Comparison of ENCODE assay signal across 31 mouse cellular contexts in genomic region chr17:71944020-71944419, GRCm38 (mm10).
"Had no signal": no experiment of that assay in that cellular context is flagged by ENCODE, and none has a peak within 500 bp of the region (broad histone marks: within the 10 kb centered on the region; RNA-seq: fewer than 3 reads in every experiment).

No protein-coding gene starts in this region.

- H3K4me1 ChIP-seq: liver, embryonic 12.5 days; liver, embryonic 13.5 days; liver, embryonic 15.5 days; lung, embryonic 15.5 days; megakaryocyte, embryonic 14.5 days had no signal

- H3K4me2 ChIP-seq: limb, embryonic 12.5 days; limb, embryonic 13.5 days; limb, embryonic 15.5 days; liver, embryonic 11.5 days; liver, embryonic 12.5 days; liver, embryonic 13.5 days; liver, embryonic 15.5 days; lung, embryonic 14.5 days; lung, embryonic 15.5 days; midbrain, embryonic 11.5 days; midbrain, embryonic 12.5 days; midbrain, embryonic 13.5 days; midbrain, embryonic 15.5 days had no signal

- H3K27me3 ChIP-seq: limb, embryonic 12.5 days; limb, embryonic 15.5 days; liver, embryonic 12.5 days; liver, embryonic 13.5 days; liver, embryonic 15.5 days; lung, embryonic 15.5 days; megakaryocyte, embryonic 14.5 days; midbrain, embryonic 15.5 days had no signal

- DNase-seq: left cerebral cortex, postnatal 4 days; liver; liver, embryonic 13.5 days; liver, postnatal 0 days; lung, adult 18-20 months; lung, adult 2 months; lung, embryonic 14.5 days; lung, postnatal 10 days; lung, postnatal 14 days; lung, postnatal 36 days; lung, postnatal 4 days; midbrain, embryonic 14.5 days had no signal

- H3K36me3 ChIP-seq: limb, embryonic 10.5 days; limb, embryonic 12.5 days; limb, embryonic 13.5 days; limb, embryonic 15.5 days; liver, embryonic 12.5 days; liver, embryonic 13.5 days; liver, embryonic 15.5 days; lung, embryonic 15.5 days; midbrain, embryonic 10.5 days; midbrain, embryonic 12.5 days; midbrain, embryonic 13.5 days; midbrain, embryonic 15.5 days had no signal

- H3K9ac ChIP-seq: limb, embryonic 12.5 days; limb, embryonic 13.5 days; limb, embryonic 15.5 days; liver, embryonic 12.5 days; liver, embryonic 13.5 days; liver, embryonic 14.5 days; liver, embryonic 15.5 days; liver, postnatal 0 days; lung, embryonic 14.5 days; lung, embryonic 15.5 days; midbrain, embryonic 12.5 days; midbrain, embryonic 13.5 days; midbrain, embryonic 15.5 days had no signal

- H3K27ac ChIP-seq: limb, embryonic 10.5 days; limb, embryonic 12.5 days; limb, embryonic 13.5 days; limb, embryonic 15.5 days; liver, embryonic 12.5 days; liver, embryonic 13.5 days; liver, embryonic 14.5 days; liver, embryonic 15.5 days; lung, embryonic 15.5 days; macrophage; midbrain, embryonic 10.5 days; midbrain, embryonic 12.5 days; midbrain, embryonic 13.5 days; midbrain, embryonic 15.5 days had no signal

- H3K9me3 ChIP-seq: limb, embryonic 10.5 days; limb, embryonic 12.5 days; limb, embryonic 13.5 days; limb, embryonic 15.5 days; liver, embryonic 12.5 days; liver, embryonic 13.5 days; liver, embryonic 15.5 days; lung, embryonic 15.5 days; midbrain, embryonic 10.5 days; midbrain, embryonic 12.5 days; midbrain, embryonic 13.5 days; midbrain, embryonic 15.5 days had no signal

- H3K4me3 ChIP-seq: limb, embryonic 10.5 days; limb, embryonic 12.5 days; limb, embryonic 13.5 days; limb, embryonic 15.5 days; liver, embryonic 12.5 days; liver, embryonic 13.5 days; liver, embryonic 15.5 days; lung, embryonic 15.5 days; megakaryocyte, embryonic 14.5 days; midbrain, embryonic 10.5 days; midbrain, embryonic 12.5 days; midbrain, embryonic 13.5 days; midbrain, embryonic 15.5 days; myocyte had no signal

- ATAC-seq: liver, embryonic 12.5 days; liver, postnatal 0 days; lung, postnatal 0 days; midbrain, embryonic 13.5 days; midbrain, embryonic 15.5 days; midbrain, embryonic 16.5 days had no signal
